Mouse (Mus musculus) hindbrain, embryonic 14.5 days (tissue): ENCODE data around the gene Srm. TPM values are rescaled to one million over a fixed set of nuclear protein-coding genes. Genes with fewer than 3 reads are reported as not detected.

Experiments used
- ATAC-seq: fragments of 200-750 bp; cut with Nextera tagmentation; 2 replicates; pipeline ENCODE4 v1.8.0; 2017; ENCODE audit warnings: moderate number of reproducible peaks, mild to moderate bottlenecking, moderate TSS enrichment, moderate library complexity; ENCODE audit not compliant: low FRiP score
- DNase-seq: peaks from one replicate; pipeline ENCODE4 v3.0.0-alpha.2; 2015; ENCODE audit warnings: low spot score
- H3K27ac ChIP-seq: fragments of 300-500 bp; sonication (generic); 2 replicates; pipeline ENCODE4 v1.5.1; 2014; ENCODE audit warnings: mild to moderate bottlenecking, moderate library complexity
- H3K27me3 ChIP-seq: fragments of 300-500 bp; sonication (generic); 2 replicates; pipeline ENCODE4 v1.6.1; 2014; ENCODE audit warnings: mild to moderate bottlenecking, low read length, mixed read lengths; ENCODE audit not compliant: control insufficient read depth, insufficient read depth
- H3K36me3 ChIP-seq: fragments of 300-500 bp; sonication (generic); replicated peaks from 2 replicates; pipeline ENCODE4 v1.6.1; 2014; ENCODE audit not compliant: control insufficient read depth, insufficient read depth
- H3K4me1 ChIP-seq: fragments of 300-500 bp; sonication (generic); replicated peaks from 2 replicates; pipeline ENCODE4 v1.6.1; 2014; ENCODE audit warnings: antibody characterized with exemption, low read length, mixed read lengths; ENCODE audit not compliant: control insufficient read depth, insufficient read depth
- H3K4me2 ChIP-seq: fragments of 300-500 bp; sonication (generic); replicated peaks from 2 replicates; pipeline ENCODE4 v1.6.1; 2014; ENCODE audit warnings: mild to moderate bottlenecking, moderate library complexity
- H3K4me3 ChIP-seq: fragments of 300-500 bp; sonication (generic); replicated peaks from 2 replicates; pipeline ENCODE4 v1.5.1; 2014; ENCODE audit warnings: mild to moderate bottlenecking, low read length
- H3K9ac ChIP-seq: fragments of 300-500 bp; sonication (generic); 2 replicates; pipeline ENCODE4 v1.6.1; 2014
- H3K9me3 ChIP-seq: fragments of 300-500 bp; sonication (generic); 2 replicates; pipeline ENCODE4 v1.6.1; 2016; ENCODE audit warnings: low read length; ENCODE audit not compliant: control insufficient read depth
- WGBS: fragments of 180-500 bp; shearing (Covaris S2); extraction: QIAGEN DNeasy Blood & Tissue Kit; methylation state at CpG from one replicate; pipeline ENCODE4 v1.1.7; 2014; 5-methylcytosine and 5-hydroxymethylcytosine counted together
- polyA plus RNA-seq: library from polyadenylated mRNA; unstranded; fragments of >200 nt; fragmentation: Nextera tagmentation; extraction: Ambion mirVana; gene quantifications from 2 replicates; pipeline ENCODE4 v1.2.1, GENCODE M21; 2014

Srm gene
- polyA plus RNA-seq, 1 experiment from 2014 or later, result 180 TPM

- no peak overlapping the region for H3K9ac ChIP-seq
- 92% methylated on average over 9 of the region's 9 CpGs for WGBS
- H3K27me3 ChIP-seq, result no peaks in the 10 kb centered on the region
- no peak overlapping the region for H3K27ac ChIP-seq
- H3K36me3 ChIP-seq, result peaks cover 77% of the 10 kb centered on the region
- ATAC-seq, result no peak
- H3K4me1 ChIP-seq, result no peaks in the 10 kb centered on the region
- no peak overlapping the region for H3K4me3 ChIP-seq
- H3K9me3 ChIP-seq, result no peaks in the 10 kb centered on the region
- no peak overlapping the region for H3K4me2 ChIP-seq
- DNase-seq, result no peak
These were observed 10.5 kb upstream of the Srm start for GRCm38 (mm10) chr4:148580765-148581164.

DNA sequence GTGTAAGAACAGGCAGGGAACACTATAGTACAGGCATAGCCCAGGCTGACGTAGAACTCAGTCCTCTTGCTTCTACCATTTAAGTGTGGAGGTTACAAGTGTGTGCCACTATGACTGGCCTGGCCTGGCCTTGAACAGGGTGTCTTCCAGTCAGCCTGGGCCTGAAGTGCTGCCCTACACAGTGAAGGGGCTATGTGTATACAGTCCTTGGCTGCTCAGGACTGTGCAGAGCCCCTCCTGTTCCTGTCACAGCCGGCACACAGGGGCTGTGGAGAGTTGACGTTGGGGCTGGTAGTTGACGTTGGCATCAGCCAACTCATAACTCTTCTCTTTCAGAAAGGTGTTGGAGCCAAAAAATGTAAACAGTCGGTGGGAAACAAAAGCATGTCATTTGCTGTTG is 9.9 kb upstream of the Srm start:
- no peaks in the 10 kb centered on the region for H3K4me1 ChIP-seq
- H3K4me3 ChIP-seq, result no peak overlapping the region
- WGBS, result 93% methylated on average over 5 of the region's 5 CpGs
- no peak overlapping the region for H3K27ac ChIP-seq
- no peak for ATAC-seq
- H3K36me3 ChIP-seq, result peaks cover 70% of the 10 kb centered on the region
- H3K9me3 ChIP-seq, result no peaks in the 10 kb centered on the region
- no peaks in the 10 kb centered on the region for H3K27me3 ChIP-seq
- no peak for DNase-seq
- no peak overlapping the region for H3K4me2 ChIP-seq
- H3K9ac ChIP-seq, result no peak overlapping the region

DNA sequence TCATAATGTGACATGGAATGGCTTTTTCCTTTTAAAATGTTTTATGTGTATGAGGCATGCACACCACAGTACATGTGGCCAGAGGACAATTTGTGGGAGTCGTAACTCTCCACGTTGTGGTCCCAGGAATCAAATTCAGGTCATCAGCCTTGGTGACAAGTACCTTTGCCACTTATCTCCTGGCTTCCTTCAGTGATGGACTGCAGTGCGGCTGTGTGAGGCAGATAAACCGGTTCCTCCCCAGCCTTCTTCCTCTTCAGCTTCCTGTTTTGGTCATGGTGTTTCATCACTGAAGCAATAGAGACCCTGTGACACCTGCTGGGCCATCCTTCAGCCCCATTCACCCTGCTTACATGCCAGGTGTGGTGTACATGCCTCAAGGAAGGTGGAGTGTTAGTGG is 8.0 kb upstream of the Srm start:
- no peak overlapping the region for H3K27ac ChIP-seq
- H3K4me1 ChIP-seq, result no peaks in the 10 kb centered on the region
- H3K9me3 ChIP-seq, result no peaks in the 10 kb centered on the region
- peaks cover 52% of the 10 kb centered on the region for H3K36me3 ChIP-seq
- DNase-seq (no peak), ATAC-seq (no peak)
- H3K9ac ChIP-seq, result no peak overlapping the region
- no peak overlapping the region for H3K4me2 ChIP-seq
- no peaks in the 10 kb centered on the region for H3K27me3 ChIP-seq
- H3K4me3 ChIP-seq, result no peak overlapping the region
- 80% methylated on average over 4 of the region's 4 CpGs for WGBS

GRCm38 (mm10) chr4:148586648-148587047 is 4.7 kb upstream of the Srm start:
- H3K4me2 ChIP-seq, result no peak overlapping the region
- no peaks in the 10 kb centered on the region for H3K9me3 ChIP-seq
- H3K27ac ChIP-seq, result no peak overlapping the region
- H3K4me1 ChIP-seq, result no peaks in the 10 kb centered on the region
- H3K9ac ChIP-seq, result no peak overlapping the region
- H3K4me3 ChIP-seq, result no peak overlapping the region
- no peaks in the 10 kb centered on the region for H3K27me3 ChIP-seq
- H3K36me3 ChIP-seq, result peaks cover 18% of the 10 kb centered on the region
- no peak for ATAC-seq
- 84% methylated on average over 9 of the region's 9 CpGs for WGBS
- no peak for DNase-seq

DNA sequence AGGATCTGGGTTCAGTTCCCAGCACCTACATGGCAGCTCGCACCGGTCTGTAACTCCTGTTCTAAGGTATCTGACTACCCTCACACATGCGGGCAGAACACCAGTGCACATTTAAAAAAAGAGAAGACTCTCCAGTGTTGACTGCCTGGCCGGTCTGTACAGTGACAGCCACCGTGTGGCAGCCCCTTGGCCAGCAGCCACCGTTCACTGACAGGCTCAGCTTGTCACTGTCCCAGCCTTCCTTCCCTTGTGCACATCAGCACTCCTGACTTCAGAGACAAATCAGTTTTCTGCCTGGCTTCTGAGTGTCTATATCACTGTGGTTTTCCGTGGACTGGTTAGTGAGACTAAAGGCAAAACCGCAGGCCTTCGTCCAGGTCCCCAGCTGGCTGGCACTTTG is 2.5 kb upstream of the Srm start:
- Histone ChIP-seq H3K36me3 (peaks cover 7% of the 10 kb centered on the region), H3K9ac (no peak overlapping the region), H3K4me2 (no peak overlapping the region), H3K4me3 (no peak overlapping the region), H3K27me3 (no peaks in the 10 kb centered on the region), H3K27ac (no peak overlapping the region), H3K9me3 (no peaks in the 10 kb centered on the region), H3K4me1 (peaks cover 12% of the 10 kb centered on the region)
- no peak for ATAC-seq
- DNase-seq, result no peak
- WGBS, result 79% methylated on average over 9 of the region's 9 CpGs

DNA sequence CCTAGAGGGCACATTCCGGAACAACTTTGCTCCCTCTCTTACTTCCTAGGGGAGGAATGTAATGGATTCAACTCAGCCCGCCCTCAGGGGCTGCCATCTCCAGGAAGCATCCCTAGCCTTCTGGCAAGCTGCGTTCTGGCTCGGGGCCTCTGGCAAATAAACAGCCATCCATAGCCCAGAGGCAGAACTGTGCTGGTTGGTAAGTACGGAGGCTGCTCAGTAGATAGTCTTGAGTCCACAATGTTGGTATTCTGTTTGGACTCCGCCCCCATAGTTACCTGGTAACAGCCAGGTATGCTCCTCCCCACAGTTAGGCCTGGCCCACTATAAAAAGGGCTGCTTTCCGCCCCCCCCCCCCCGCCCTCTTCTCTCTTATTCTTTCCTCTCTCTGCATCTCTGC is 1.7 kb upstream of the Srm start:
- no peak overlapping the region for H3K9ac ChIP-seq
- ATAC-seq, result no peak
- H3K27ac ChIP-seq, result no peak overlapping the region
- H3K4me3 ChIP-seq, result no peak overlapping the region
- WGBS, result 71% methylated on average over 6 of the region's 8 CpGs
- H3K36me3 ChIP-seq, result peaks cover 15% of the 10 kb centered on the region
- H3K4me1 ChIP-seq, result peaks cover 12% of the 10 kb centered on the region
- DNase-seq, result no peak
- H3K4me2 ChIP-seq, result no peak overlapping the region
- no peaks in the 10 kb centered on the region for H3K9me3 ChIP-seq
- H3K27me3 ChIP-seq, result no peaks in the 10 kb centered on the region

DNA sequence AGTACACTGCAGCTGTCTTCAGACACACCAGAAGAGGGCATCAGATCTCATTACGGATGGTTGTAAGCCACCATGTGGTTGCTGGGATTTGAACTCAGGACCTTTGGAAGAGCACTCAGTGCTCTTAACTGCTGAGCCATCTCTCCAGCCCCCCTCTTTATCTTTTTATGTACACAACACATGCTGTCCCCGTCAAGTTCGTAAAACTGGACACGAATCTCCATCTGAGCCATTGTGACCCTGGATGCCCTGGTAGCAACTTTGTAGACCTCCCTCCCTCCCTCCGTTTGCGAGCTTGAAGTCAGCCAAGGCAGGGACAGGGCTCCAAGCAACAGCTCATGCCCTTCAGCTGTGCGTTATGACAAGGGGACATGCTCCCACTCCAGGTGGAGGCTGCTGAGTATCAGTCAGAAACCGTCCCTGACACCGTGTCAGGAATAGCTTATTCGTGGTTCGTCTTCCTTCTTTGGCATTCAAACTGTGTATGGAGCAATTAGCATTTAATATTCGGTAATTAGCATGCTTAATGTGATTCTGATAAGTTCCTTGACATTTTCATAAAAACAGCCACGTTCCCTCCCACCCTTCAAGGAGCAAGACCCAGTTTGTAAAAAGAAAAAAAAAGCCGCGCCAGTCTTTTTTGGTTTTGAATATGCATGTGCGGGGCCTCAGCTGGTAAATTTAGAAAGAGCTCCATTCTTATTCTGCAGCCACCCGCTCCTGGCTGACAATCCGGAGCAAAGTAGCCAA is 707 bp upstream of the Srm start:
- Histone ChIP-seq H3K27ac (peak overlapping the region; percentile 76), H3K4me1 (peaks cover 12% of the 10 kb centered on the region), H3K9me3 (no peaks in the 10 kb centered on the region), H3K27me3 (no peaks in the 10 kb centered on the region), H3K36me3 (peaks cover 25% of the 10 kb centered on the region), H3K4me3 (peak overlapping the region; percentile 91), H3K4me2 (peak overlapping the region; percentile 88), H3K9ac (peak overlapping the region; percentile 83)
- 5% methylated on average over 18 of the region's 18 CpGs for WGBS
- peak; percentile 32 for DNase-seq
- ATAC-seq, result no peak

GRCm38 (mm10) chr4:148591637-148592380 is 506 bp downstream of the Srm start:
- no peaks in the 10 kb centered on the region for H3K27me3 ChIP-seq
- 0 out of 2 replicates have a peak overlapping the region, but pooled peaks have one; percentile 16 for H3K27ac ChIP-seq
- ATAC-seq (no peak; the same call in 1 of the 2 replicates), DNase-seq (peak; percentile 38)
- peaks cover 37% of the 10 kb centered on the region for H3K36me3 ChIP-seq
- peak overlapping the region; percentile 91 for H3K4me3 ChIP-seq
- H3K4me2 ChIP-seq, result peak overlapping the region; percentile 88
- under 1% methylated on average over 53 of the region's 53 CpGs for WGBS
- peak overlapping the region; percentile 83 for H3K9ac ChIP-seq
- H3K4me1 ChIP-seq, result peaks cover 12% of the 10 kb centered on the region
- no peaks in the 10 kb centered on the region for H3K9me3 ChIP-seq

DNA sequence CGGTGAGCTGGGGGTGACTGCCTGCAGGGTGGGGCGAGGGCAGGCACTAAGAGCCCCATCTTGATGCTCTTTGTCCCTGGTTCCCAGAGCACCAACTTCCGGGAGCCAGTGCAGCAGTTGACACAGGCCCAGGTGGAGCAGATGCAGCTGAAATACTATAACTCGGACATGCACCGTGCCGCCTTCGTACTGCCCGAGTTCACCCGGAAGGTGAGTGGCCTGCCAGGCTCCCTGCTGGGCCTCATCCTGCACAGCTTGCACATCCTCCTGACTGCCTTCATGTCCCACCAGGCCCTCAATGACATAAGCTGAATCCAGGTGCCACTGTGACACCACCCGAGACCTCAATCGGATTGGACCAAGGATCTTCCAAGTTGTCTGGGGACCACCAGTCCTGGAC is 2.7 kb downstream of the Srm start:
- WGBS, result 95% methylated on average over 11 of the region's 11 CpGs
- Histone ChIP-seq H3K4me2 (no peak overlapping the region), H3K36me3 (peaks cover 52% of the 10 kb centered on the region)

More for the DNA sequence above, 2.7 kb downstream of the Srm start:
- Histone ChIP-seq H3K4me1 (peaks cover 12% of the 10 kb centered on the region), H3K9ac (no peak overlapping the region), H3K27ac (no peak overlapping the region), H3K4me3 (no peak overlapping the region), H3K9me3 (no peaks in the 10 kb centered on the region), H3K27me3 (no peaks in the 10 kb centered on the region)
- ATAC-seq (no peak), DNase-seq (no peak)
